Comparison of ENCODE assay signal across 8 mouse cellular contexts in the genomic region with DNA sequence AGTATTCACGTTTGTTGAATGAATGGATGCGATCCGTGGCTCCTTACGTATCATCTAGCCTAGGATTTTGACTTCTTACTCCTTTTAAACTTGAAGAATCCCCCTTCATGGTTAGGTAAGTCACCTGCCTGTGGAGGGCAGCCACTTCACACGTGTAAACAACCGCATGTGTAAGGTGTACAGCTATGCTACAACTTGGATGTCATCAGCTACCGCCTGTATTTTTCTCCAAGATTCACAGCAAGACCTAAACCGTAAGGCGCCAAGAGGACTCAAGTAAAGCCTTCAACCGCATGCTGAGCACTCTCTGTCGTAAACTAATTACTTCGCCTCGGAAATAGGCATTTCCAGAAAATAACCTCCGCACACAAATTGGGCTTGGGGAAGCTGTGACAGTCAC. TPM values are rescaled to one million over a fixed set of nuclear protein-coding genes. Genes with fewer than 3 reads are reported as not detected.
DNase-seq lines count a peak whose midpoint lies in the region; ATAC-seq and TF ChIP-seq lines count a peak whose summit lies in the region.

No protein-coding gene starts in this region.

- H3K36me3 ChIP-seq in kidney, postnatal 0 days (ENCODE audit: insufficient read depth, low read length) = no peaks in the 10 kb centered on the region
- no peaks in the 10 kb centered on the region for H3K36me3 ChIP-seq in embryonic facial prominence, embryonic 14.5 days (ENCODE audit: control insufficient read depth, insufficient read depth, low read length)
- no peaks in the 10 kb centered on the region for H3K36me3 ChIP-seq in limb, embryonic 11.5 days (ENCODE audit: control insufficient read depth, insufficient read depth, low read length)

- H3K4me2 ChIP-seq in kidney, postnatal 0 days (ENCODE audit: low read length) = peak overlapping the region; percentile 88
- peak overlapping the region; percentile 86 for H3K4me2 ChIP-seq in embryonic facial prominence, embryonic 14.5 days (ENCODE audit: low read depth, low read length)
- peak overlapping the region; percentile 83 for H3K4me2 ChIP-seq in limb, embryonic 11.5 days (ENCODE audit: low read depth, severe bottlenecking)

- DNase-seq in kidney, postnatal 0 days (ENCODE audit: low spot score) = peak; percentile 35
- no peak for DNase-seq in kidney, postnatal 25 days
- peak; percentile 39 for DNase-seq in MN1 (ENCODE audit: low spot score)
- DNase-seq in embryonic facial prominence, embryonic 14.5 days (ENCODE audit: low spot score) = no peak
- DNase-seq in limb, embryonic 11.5 days (ENCODE audit: low spot score) = peak; percentile 28
- DNase-seq in c-Kit-positive CD71-positive TER-119-positive erythroid progenitor cells, embryonic 14.5 days (ENCODE audit: low spot score) = no peak
- DNase-seq in spleen, postnatal 10 days (ENCODE audit: low spot score in 2 of 2) = no peak

- H3K4me1 ChIP-seq in kidney, postnatal 0 days (replicated peaks; ENCODE audit: insufficient read depth, low read length) = peaks cover 7% of the 10 kb centered on the region; the same call in 1 of the 2 replicates
- H3K4me1 ChIP-seq in embryonic facial prominence, embryonic 14.5 days (ENCODE audit: control insufficient read depth, insufficient read depth, low read length) = peaks cover 14% of the 10 kb centered on the region; the same call in 1 of the 2 replicates
- peaks cover 9% of the 10 kb centered on the region for H3K4me1 ChIP-seq in limb, embryonic 11.5 days (ENCODE audit: control insufficient read depth, insufficient read depth, low read length)
- peaks cover 11% of the 10 kb centered on the region for H3K4me1 ChIP-seq in olfactory bulb, adult 2 months (ENCODE audit: control insufficient read depth, insufficient read depth, low read length)

- H3K27me3 ChIP-seq in kidney, postnatal 0 days (ENCODE audit: insufficient read depth, low read length) = no peaks in the 10 kb centered on the region
- H3K27me3 ChIP-seq in embryonic facial prominence, embryonic 14.5 days (replicated peaks; ENCODE audit: control insufficient read depth, insufficient read depth, low read length) = no peaks in the 10 kb centered on the region
- 0 out of 2 replicates have a peak, but pooled peaks cover 2% of the 10 kb centered on the region for H3K27me3 ChIP-seq in limb, embryonic 11.5 days (ENCODE audit: control insufficient read depth, insufficient read depth, low read length)

- H3K4me3 ChIP-seq in kidney, postnatal 0 days (replicated peaks; ENCODE audit: low read depth, low read length) = peak overlapping the region; percentile 96
- peak overlapping the region; percentile 95 for H3K4me3 ChIP-seq in embryonic facial prominence, embryonic 14.5 days (ENCODE audit: low read depth, low read length)
- H3K4me3 ChIP-seq in limb, embryonic 11.5 days (ENCODE audit: low read depth, low read length) = peak overlapping the region; percentile 95
- peak overlapping the region; percentile 71 for H3K4me3 ChIP-seq in olfactory bulb, adult 2 months (ENCODE audit: insufficient read depth, low read depth, low read length)

- H3K9ac ChIP-seq in kidney, postnatal 0 days (ENCODE audit: low read depth, low read length) = peak overlapping the region; percentile 92
- H3K9ac ChIP-seq in embryonic facial prominence, embryonic 14.5 days (ENCODE audit: low read depth, low read length) = peak overlapping the region; percentile 96
- peak overlapping the region; percentile 98 for H3K9ac ChIP-seq in limb, embryonic 11.5 days (ENCODE audit: low read length)

- no peak overlapping the region for H3K27ac ChIP-seq in kidney, postnatal 0 days
- peak overlapping the region; percentile 87 for H3K27ac ChIP-seq in embryonic facial prominence, embryonic 14.5 days (replicated peaks; ENCODE audit: low read depth, low read length)
- H3K27ac ChIP-seq in limb, embryonic 11.5 days (replicated peaks; ENCODE audit: low read depth, low read length) = no peak overlapping the region
- H3K27ac ChIP-seq in olfactory bulb, adult 2 months (ENCODE audit: insufficient read depth, low read depth, low read length) = 0 out of 2 replicates have a peak overlapping the region, but pooled peaks have one; percentile 11

- WGBS in kidney, postnatal 0 days = 10% methylated on average over 14 of the region's 14 CpGs
- 11% methylated on average over 14 of the region's 14 CpGs for WGBS in embryonic facial prominence, embryonic 14.5 days
- 15% methylated on average over 14 of the region's 14 CpGs for WGBS in limb, embryonic 11.5 days
- WGBS in olfactory bulb, adult 2 months = 4% methylated on average over 14 of the region's 14 CpGs

- no peak for TF ChIP-seq CTCF in kidney, postnatal 0 days (IDR thresholded peaks at IDR 0.05; ENCODE audit: low read depth)
- TF ChIP-seq CTCF in olfactory bulb, adult 2 months (IDR thresholded peaks at IDR 0.05; ENCODE audit: insufficient read depth, low read depth, low read length) = no peak

- TF ChIP-seq POLR2A in olfactory bulb, adult 2 months (IDR thresholded peaks at IDR 0.05; ENCODE audit: insufficient read depth, low read depth, low read length) = no peak

- ATAC-seq in kidney, postnatal 0 days (replicated peaks; ENCODE audit: low FRiP score, low read depth) = no peak
- no peak for ATAC-seq in embryonic facial prominence, embryonic 14.5 days (ENCODE audit: low read depth)
- ATAC-seq in limb, embryonic 11.5 days (ENCODE audit: insufficient number of reproducible peaks, low FRiP score, low TSS enrichment, low read depth) = no peak

- no peaks in the 10 kb centered on the region for H3K9me3 ChIP-seq in kidney, postnatal 0 days (replicated peaks; ENCODE audit: low read length)
- no peaks in the 10 kb centered on the region for H3K9me3 ChIP-seq in embryonic facial prominence, embryonic 14.5 days (ENCODE audit: control insufficient read depth, low read length)
- H3K9me3 ChIP-seq in limb, embryonic 11.5 days (ENCODE audit: control insufficient read depth, low read length) = no peaks in the 10 kb centered on the region

RNA-seq across cellular contexts. Expression of a gene that starts 1.3 kb away (rescaled TPM):
- polyA plus RNA-seq in kidney, postnatal 0 days (2015; fragmentation: Nextera tagmentation; extraction: Ambion mirVana) = 31.2 and 32.4 TPM in 2 replicates
- polyA plus RNA-seq in embryonic facial prominence, embryonic 14.5 days (2014; fragmentation: Nextera tagmentation; extraction: Ambion mirVana) = 37.1 and 41.1 TPM in 2 replicates
- polyA plus RNA-seq in limb, embryonic 11.5 days (2014; fragmentation: Nextera tagmentation; extraction: Ambion mirVana) = 41.5 and 45.4 TPM in 2 replicates
- polyA plus RNA-seq in olfactory bulb, adult 2 months (2012; ENCODE audit: insufficient read depth, insufficient read length, low replicate concordance, missing spikeins) = not detected in 2 replicates

RNA-seq across cellular contexts. Expression of a gene that starts 12.5 kb away (rescaled TPM):
- polyA plus RNA-seq in kidney, postnatal 0 days (2015; fragmentation: Nextera tagmentation; extraction: Ambion mirVana) = 0.32 and 0.40 TPM in 2 replicates
- 3.0 and 4.3 TPM in 2 replicates for polyA plus RNA-seq in embryonic facial prominence, embryonic 14.5 days (2014; fragmentation: Nextera tagmentation; extraction: Ambion mirVana)
- 12.6 and 14.8 TPM in 2 replicates for polyA plus RNA-seq in limb, embryonic 11.5 days (2014; fragmentation: Nextera tagmentation; extraction: Ambion mirVana)
- polyA plus RNA-seq in olfactory bulb, adult 2 months (2012; ENCODE audit: insufficient read depth, insufficient read length, low replicate concordance, missing spikeins) = not detected in 2 replicates

Comparison
In these comparisons a context has a peak if more than half of its experiments do, and no peak if none do; other contexts are left out.
1. DNase-seq: peak in kidney, postnatal 0 days (single experiment), MN1 (single experiment) and limb, embryonic 11.5 days (single experiment); none in kidney, postnatal 25 days (0 of 2), embryonic facial prominence, embryonic 14.5 days (single experiment), c-Kit-positive CD71-positive TER-119-positive erythroid progenitor cells, embryonic 14.5 days (single experiment) and spleen, postnatal 10 days (0 of 2).
2. H3K27ac ChIP-seq: peak in embryonic facial prominence, embryonic 14.5 days (single experiment) and olfactory bulb, adult 2 months (single experiment); none in kidney, postnatal 0 days (single experiment) and limb, embryonic 11.5 days (single experiment).
3. Peak in every context shown above with its lines, with median percentiles within 50 percentile points of each other: H3K4me2 ChIP-seq, H3K4me3 ChIP-seq and H3K9ac ChIP-seq.